Mouse (Mus musculus): ENCODE results near the gene Rfc5.
"Not testable (repeated sequence)": the region's sequence is repeated elsewhere in the genome, so short reads cannot be mapped to it uniquely, and the experiment has no call there.

Gene Rfc5

DNA sequence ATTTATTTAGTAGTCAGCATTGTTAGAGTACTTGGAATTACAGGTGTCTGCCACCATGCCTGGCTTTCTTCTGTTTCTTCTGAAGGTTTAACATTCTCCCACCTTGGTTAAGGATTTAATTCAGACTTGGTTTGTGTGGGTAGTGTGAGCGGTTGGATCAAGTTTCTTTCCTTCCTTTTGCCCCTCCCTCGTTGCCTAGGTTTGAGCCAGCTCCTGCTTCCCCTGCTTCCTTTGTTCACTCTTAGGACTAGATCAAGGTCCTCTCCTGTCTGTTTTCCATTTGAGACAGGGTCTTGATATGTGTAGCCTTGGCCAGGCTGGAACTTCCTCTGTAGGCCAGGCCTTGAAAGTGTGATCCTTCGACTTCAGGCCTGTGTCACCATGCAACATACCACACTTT lies 42.6 kb downstream of the Rfc5 start:
- DNase-seq = no peak

DNA sequence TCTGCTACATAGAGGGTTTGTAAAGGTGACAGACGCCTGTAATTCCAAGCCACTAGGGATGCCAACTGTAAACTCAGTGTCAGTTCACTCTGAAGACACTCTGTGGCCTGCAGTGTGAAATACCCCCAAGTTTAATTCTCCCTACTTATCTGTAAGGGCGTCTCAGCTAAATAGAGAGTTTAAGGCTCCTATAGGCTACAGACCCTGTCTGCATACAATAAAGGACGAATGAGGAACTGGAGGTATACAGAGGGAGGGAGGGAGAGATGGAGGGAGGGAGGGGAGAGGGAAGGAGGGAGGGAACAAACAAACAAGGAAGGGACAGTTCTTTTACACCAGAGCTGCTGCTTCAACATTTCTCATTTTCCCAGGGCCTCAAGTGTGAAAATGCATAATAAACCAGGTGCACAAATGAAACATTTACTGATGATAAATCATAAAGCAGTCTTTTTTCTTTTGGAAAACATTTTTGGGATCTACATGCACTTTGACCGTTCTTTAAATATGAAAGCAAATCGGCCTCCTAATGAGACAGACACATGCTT lies 43.3 kb downstream of the Rfc5 start:
- no peak for DNase-seq

DNA sequence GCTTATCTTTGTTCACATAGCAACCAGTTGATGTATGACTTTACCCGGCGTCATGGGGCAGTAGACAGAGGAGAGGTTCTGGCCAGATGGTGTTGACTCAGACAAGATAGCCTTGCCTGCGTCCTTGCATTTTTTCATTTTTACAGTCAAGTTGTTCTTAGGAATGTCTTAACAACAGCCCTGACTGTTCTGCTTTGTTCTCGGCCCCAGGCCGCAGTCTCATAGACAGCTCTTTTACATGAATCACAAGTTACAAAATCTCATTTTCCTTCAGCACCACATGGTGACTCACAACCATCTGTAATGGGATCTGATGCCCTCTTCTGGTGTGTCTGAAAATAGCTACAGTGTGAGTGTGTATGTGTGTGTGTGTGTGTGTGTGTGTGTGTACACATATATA lies 44.4 kb downstream of the Rfc5 start:
- not testable (repeated sequence) for DNase-seq

DNA sequence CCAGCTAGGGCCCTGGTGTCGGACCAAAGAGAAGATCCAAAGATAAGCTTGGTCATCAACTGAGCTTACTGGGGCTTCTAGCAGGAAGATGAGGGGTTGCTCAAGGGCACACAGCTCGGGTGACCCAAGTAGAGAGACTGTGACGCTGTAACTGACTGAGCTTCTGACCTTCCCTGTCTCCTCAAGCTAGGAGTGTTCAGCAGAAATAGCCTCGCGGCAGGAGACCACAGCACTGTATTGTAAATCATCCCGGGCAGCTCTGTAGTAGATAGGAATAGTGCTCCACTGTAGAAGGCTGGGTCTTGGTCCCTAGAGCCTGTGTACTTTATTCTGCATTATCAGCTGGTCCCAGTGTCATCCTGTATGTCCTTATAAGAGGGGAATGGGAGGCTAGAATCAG lies 47.0 kb downstream of the Rfc5 start:
- DNase-seq = no peak

DNA sequence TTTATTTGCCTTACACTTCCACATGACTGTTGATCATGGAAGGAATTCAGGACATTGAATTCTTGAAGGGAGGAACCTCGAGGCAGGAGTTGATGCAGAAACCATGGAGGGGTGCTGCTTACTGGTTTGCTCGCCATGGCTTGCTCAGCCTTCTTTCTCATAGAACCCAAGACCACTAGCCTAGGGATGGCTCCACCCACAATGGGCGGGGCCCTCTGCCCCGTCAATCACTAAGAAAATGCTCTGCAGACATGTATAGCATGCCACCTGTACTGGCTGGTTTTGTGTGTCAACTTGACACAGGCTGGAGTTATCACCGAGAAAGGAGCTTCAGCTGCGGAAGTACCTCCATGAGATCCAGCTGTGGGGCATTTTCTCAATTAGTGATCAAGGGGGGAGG lies 48.8 kb downstream of the Rfc5 start:
- DNase-seq = no peak

DNA sequence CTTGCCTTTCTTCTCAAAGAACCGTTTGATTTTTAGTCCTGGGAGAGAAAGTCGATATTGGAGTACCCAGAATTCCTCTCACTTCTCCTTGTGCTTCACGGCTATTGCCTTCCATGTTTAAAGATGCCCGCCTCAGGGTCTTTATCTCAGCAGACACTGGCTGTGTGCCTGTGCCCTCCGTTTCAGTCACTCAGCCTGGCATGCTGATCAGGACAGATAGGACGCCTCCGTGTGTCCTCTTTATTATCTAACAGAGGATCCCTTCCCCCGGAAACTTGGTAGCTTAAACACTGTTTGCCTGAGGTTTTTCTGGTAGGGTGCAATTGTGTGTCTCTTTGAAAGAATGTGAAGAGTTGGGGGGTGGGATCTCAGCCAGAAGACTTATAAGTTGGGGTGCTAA lies 50.3 kb downstream of the Rfc5 start:
- DNase-seq = no peak

DNA sequence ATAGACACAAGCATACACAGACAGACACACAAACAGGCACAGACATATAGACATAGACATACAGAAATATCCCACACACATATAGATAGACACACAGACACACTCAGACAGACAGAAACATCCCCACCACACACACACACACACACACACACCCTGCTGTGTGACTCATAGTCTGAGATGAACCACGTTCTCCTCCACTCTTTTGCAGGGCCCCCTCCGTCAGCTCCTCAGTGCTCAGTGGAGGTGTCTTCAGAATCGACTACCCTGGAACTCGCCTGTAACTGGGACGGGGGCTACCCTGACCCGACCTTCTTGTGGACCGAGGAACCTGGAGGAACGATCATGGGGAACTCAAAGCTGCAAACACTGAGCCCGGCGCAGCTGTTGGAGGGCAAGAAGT lies 50.8 kb downstream of the Rfc5 start:
- no peak for DNase-seq

DNA sequence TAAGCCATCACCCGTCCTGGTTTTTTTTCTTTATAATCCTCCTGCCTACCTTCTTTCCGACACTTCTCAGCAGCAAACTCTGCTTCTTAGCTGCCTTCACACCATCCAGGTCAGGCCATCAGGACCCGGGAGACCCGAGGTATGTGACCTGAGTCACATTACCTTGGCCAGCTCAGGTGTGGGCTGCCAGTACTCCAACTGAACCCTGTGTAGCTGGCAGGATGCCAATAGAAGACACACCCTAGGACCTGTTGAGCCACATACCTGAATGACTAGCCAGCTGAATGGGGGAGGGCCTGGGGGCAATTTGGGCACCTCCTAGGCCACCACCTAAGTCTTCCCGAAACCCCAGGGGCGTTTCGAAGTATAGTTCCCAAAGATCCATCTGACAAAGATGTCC lies 58.4 kb downstream of the Rfc5 start:
- DNase-seq = no peak
